Comparison of ENCODE assay signal across 1 mouse cellular context in the genomic region with DNA sequence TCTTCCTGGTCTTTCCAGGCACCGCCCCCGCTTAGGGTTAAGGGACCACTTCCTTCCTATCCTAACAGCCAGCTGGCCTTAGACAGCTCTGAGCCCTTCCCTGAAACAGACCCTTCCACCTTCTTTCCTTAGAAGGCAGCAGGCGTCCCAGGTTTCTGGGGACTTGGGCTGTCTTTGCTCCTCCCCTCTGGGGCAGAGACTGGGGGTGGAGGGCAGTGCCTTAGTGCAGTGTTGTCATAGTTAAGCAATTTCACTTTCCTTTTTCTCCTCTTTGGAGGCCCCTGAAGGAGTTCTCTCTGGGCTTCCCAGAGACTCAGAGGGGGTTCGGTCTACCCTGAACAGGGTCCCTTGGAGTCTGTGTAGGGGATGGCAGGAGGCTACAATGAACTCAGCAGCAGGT.
TF ChIP-seq lines count a peak whose summit lies in the region.

No protein-coding gene starts in this region.

TF ChIP-seq in CH12.LX, 34 proteins besides CTCF, POLR2A, EP300 and RAD21 (continued from another document):
- TF ChIP-seq ETS1 (conservative IDR thresholded peaks at IDR 0.05; ENCODE audit: low read depth, low read length), result peak; percentile 28; the same call in 1 of the 2 replicates
- TF ChIP-seq MAZ (IDR thresholded peaks at IDR 0.05; ENCODE audit: low read depth, low read length), result 0 out of 2 replicates have a peak, but pooled peaks have one; percentile 64
- TF ChIP-seq POLR2AphosphoS2 (IDR thresholded peaks at IDR 0.05; ENCODE audit: low read depth, low read length), result 0 out of 2 replicates have a peak, but pooled peaks have one; percentile 47
- TF ChIP-seq MXI1 (IDR thresholded peaks at IDR 0.05; ENCODE audit: low read depth, low read length), result peak; percentile 35; the same call in 1 of the 2 replicates
